Mouse (Mus musculus) kidney, adult 2 months (tissue): Measurements from ENCODE around the gene Gm10837. TPM values are rescaled to one million over a fixed set of nuclear protein-coding genes. Genes with fewer than 3 reads are reported as not detected.

Experiments used
- DNase-seq: peaks from one replicate; pipeline ENCODE4 v3.0.0; 2021
- H3K27ac ChIP-seq: fragments of 200-500 bp; 2 replicates; pipeline ENCODE4 v1.5.1; 2012; ENCODE audit warnings: low read depth, low read length, control low read depth, inconsistent platforms; ENCODE audit not compliant: insufficient read depth
- H3K27me3 ChIP-seq: fragments of 200-500 bp; replicated peaks from 2 replicates; pipeline ENCODE4 v1.6.1; 2012; ENCODE audit warnings: mild to moderate bottlenecking, moderate library complexity, low read length, inconsistent platforms; ENCODE audit not compliant: control insufficient read depth, insufficient read depth
- H3K36me3 ChIP-seq: fragments of 200-500 bp; 2 replicates; pipeline ENCODE4 v1.6.1; 2012; ENCODE audit warnings: mild to moderate bottlenecking, moderate library complexity, low read length, inconsistent platforms; ENCODE audit not compliant: control insufficient read depth, insufficient read depth
- H3K4me1 ChIP-seq: fragments of 200-500 bp; 2 replicates; pipeline ENCODE4 v1.6.1; 2011; ENCODE audit warnings: low read length; ENCODE audit not compliant: control insufficient read depth, insufficient read depth
- H3K4me3 ChIP-seq: fragments of 200-500 bp; 2 replicates; pipeline ENCODE4 v1.5.1; 2011; ENCODE audit warnings: mild to moderate bottlenecking, low read depth, low read length, control low read depth; ENCODE audit not compliant: insufficient read depth
- CTCF ChIP-seq: fragments of 200-500 bp; conservative IDR thresholded peaks from 2 replicates; pipeline ENCODE4 v1.5.1; 2011; ENCODE audit warnings: low read depth, mild to moderate bottlenecking, control low read depth, low read length, moderate library complexity, mixed read lengths; ENCODE audit not compliant: insufficient read depth, insufficient read length
- POLR2A ChIP-seq: fragments of 200-500 bp; IDR thresholded peaks from one replicate; pipeline ENCODE4 v1.6.1; 2011; ENCODE audit warnings: low read depth, low read length, control low read depth
- WGBS: fragments of 180-500 bp; shearing (Covaris S2); methylation state at CpG from one replicate; pipeline ENCODE4 v1.1.7; 2018; 5-methylcytosine and 5-hydroxymethylcytosine counted together
- polyA plus RNA-seq: library from polyadenylated mRNA; depleted of rRNA; stranded (reverse); fragments of >200 nt; gene quantifications from 2 replicates; pipeline ENCODE4 v1.2.3, GENCODE M21; 2012; rRNA removed

Gm10837 gene
- polyA plus RNA-seq, 1 experiment, result not detected

DNA sequence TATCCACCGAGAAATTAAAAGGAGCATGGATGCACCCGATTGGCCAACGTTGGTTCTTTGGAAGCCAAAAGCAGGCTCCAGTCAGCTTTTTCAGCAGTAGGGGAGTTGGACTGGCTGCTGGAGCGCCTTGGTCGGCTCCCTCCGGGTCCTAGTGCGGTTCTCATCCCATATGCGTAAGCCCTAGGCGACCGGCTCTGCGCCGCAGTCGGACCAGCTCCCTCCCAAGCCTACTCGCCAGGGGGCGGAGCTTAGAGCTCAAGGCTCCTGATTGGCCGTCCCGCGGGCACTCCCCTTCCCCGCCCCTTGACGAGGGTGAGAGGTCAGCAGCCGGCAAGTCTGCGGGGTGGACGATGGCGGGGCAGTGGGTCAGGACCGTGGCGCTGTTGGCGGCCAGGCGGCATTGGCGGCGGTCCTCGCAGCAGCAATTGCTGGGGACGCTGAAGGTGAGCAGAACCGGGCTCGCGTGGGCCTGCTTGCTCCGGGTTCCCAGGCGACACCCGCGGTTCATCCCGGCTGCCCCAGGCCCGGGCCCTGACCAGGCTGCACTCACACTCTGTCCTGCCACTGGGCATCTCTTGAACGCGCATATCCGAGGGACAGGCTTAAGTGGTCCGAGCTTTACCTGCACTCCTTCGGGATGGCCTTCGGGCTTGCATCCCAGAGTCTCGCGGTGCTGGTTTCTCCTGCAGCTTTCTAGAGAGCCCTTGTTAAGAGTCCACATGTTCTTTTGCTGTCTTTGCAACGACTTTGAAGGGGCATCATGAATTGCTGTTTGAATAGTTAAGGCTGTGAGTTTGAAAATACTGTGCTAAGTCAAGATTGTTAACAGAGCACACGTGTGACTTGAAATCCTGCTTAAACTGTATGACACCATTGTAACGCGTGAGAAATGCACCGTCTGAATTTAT lies 43.9 kb downstream of the Gm10837 start, which contains the start of gene Pcca:
Pcca (plus strand) TSS at position 308 of the 908 bp plus-strand sequence.
- H3K27ac ChIP-seq, result peak within 1 kb of the TSS; percentile 86
- peaks cover 12% of the 10 kb centered on the region for H3K4me1 ChIP-seq
- TF ChIP-seq CTCF (no peak), POLR2A (no peak)
- H3K36me3 ChIP-seq, result no peaks in the 10 kb centered on the region
- peak; percentile 99 for DNase-seq
- 2% methylated on average over 54 of the region's 54 CpGs for WGBS
- no peaks in the 10 kb centered on the region for H3K27me3 ChIP-seq
- H3K4me3 ChIP-seq, result peak within 1 kb of the TSS; percentile 96

GRCm38 (mm10) chr14:122535986-122536385 lies 45.6 kb downstream of the Gm10837 start:
- Histone ChIP-seq H3K4me1 (peaks cover 12% of the 10 kb centered on the region), H3K4me3 (no peak overlapping the region), H3K36me3 (no peaks in the 10 kb centered on the region), H3K27ac (no peak overlapping the region), H3K27me3 (no peaks in the 10 kb centered on the region)
- WGBS, result 90% methylated on average over 1 of the region's 1 CpGs
- TF ChIP-seq CTCF (no peak), POLR2A (no peak)
- no peak for DNase-seq

Other genes with a start within 250 kb of the Gm10837 start
- gene Gm5089, start 39.5 kb upstream of the Gm10837 start, polyA plus RNA-seq, result not detected in 2 replicates
- gene Zic5, start 24.9 kb upstream of the Gm10837 start, polyA plus RNA-seq, result not detected in 2 replicates
- not detected in 2 replicates for gene Zic2, start 15.2 kb upstream of the Gm10837 start, polyA plus RNA-seq
- gene Pcca, start 43.7 kb downstream of the Gm10837 start, polyA plus RNA-seq, result 67.4 and 77.1 TPM in 2 replicates